Mouse (Mus musculus) mesoderm, embryonic 11.5 days (tissue): ENCODE results near the gene Pigx.

ENCODE experiments used
- DNase-seq: peaks from one replicate; pipeline ENCODE4 v3.0.0-alpha.2; 2012; ENCODE audit warnings: low read depth, low spot score

The Pigx gene

GRCm38 (mm10) chr16:32062226-32062625 lies 37.3 kb downstream of the Pigx start:
- DNase-seq = no peak

DNA sequence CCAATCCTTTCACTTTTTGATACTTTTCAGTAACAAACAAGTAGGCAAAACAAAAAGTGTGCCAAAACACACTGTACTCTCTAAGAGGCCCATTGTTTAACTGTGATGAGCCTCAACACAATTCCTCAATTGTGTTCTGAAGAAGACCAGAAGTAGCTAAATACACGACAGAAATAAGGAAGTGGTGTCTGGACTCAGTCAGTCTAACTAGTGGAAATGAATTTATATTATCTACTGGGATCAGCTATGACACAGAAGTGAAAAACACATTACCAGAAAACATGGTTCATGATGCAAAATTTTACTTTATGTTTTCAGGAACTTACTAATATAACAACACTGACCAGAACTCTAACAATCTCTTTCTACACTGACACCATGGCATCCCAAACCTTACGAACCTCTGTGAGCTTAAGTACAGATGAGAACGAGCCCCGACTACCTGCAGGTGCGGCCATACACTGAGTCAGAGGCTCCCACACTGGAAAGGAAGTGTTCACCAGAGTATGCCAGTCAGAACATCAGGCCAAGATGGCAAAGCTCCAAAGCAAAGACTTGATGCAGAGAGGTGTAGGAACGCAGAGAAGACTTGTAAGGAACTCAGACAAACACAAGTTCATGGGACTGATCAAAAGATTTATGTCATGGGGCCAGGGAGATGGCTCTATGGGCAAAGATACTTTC lies 39.6 kb downstream of the Pigx start:
- DNase-seq = no peak

- DNase-seq = no peak
Observed at GRCm38 (mm10) chr16:32058817-32059216, 40.7 kb downstream of the Pigx start.

GRCm38 (mm10) chr16:32042367-32042766 lies 57.2 kb downstream of the Pigx start:
- DNase-seq = no peak
